Mouse (Mus musculus): Measurements from ENCODE around the gene Ntrk2. TPM values are rescaled to one million over a fixed set of nuclear protein-coding genes. Genes with fewer than 3 reads are reported as not detected.
A peak's percentile ranks its signal among the peaks of the same experiment; 100 is the strongest.
"Not testable (repeated sequence)": the region's sequence is repeated elsewhere in the genome, so short reads cannot be mapped to it uniquely, and the experiment has no call there.

The Ntrk2 gene
- polyA plus RNA-seq, 1 experiment from 2014 or later = 35.8 TPM

GRCm38 (mm10) chr13:59052188-59052587 is 245.8 kb downstream of the Ntrk2 start:
- Histone ChIP-seq H3K9ac (ENCODE audit: low read length) (no peak overlapping the region), H3K27ac (ENCODE audit: low read depth, low read length) (no peak overlapping the region), H3K9me3 (ENCODE audit: control insufficient read depth, low read length) (no peaks in the 10 kb centered on the region), H3K4me1 (ENCODE audit: control insufficient read depth, insufficient read depth, low read length) (no peaks in the 10 kb centered on the region), H3K27me3 (ENCODE audit: control insufficient read depth, insufficient read depth, low read length) (no peaks in the 10 kb centered on the region), H3K4me3 (ENCODE audit: low read depth, low read length) (no peak overlapping the region), H3K4me2 (no peak overlapping the region), H3K36me3 (ENCODE audit: control insufficient read depth, insufficient read depth, low read length) (no peaks in the 10 kb centered on the region)
- DNase-seq (ENCODE audit: low spot score, missing footprints) (no peak), ATAC-seq (ENCODE audit: low FRiP score) (no peak)
- 85% methylated on average over 4 of the region's 4 CpGs for WGBS

DNA sequence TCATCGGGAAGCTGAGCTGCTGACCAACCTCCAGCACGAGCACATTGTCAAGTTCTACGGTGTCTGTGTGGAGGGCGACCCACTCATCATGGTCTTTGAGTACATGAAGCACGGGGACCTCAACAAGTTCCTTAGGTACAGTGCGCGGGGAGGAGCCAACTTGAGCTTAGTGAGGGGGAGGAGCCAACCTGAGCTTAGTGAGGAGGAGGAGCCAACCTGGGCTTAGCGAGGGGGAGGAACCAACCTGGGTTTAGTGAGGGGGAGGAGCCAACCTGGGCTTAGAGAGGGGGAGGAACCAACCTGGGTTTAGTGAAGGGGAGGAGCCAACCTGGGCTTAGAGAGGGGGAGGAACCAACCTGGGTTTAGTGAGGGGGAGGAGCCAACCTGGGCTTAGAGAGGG is 248.0 kb downstream of the Ntrk2 start:
- ATAC-seq (ENCODE audit: low FRiP score); H3K9me3 ChIP-seq (ENCODE audit: control insufficient read depth, low read length): not testable (repeated sequence)
- 85% methylated on average over 8 of the region's 8 CpGs for WGBS

GRCm38 (mm10) chr13:59056859-59057258 is 250.5 kb downstream of the Ntrk2 start:
- DNase-seq (ENCODE audit: low spot score, missing footprints) = no peak
- no peaks in the 10 kb centered on the region for H3K4me1 ChIP-seq (ENCODE audit: control insufficient read depth, insufficient read depth, low read length)
- WGBS = 83% methylated on average over 4 of the region's 4 CpGs
- H3K4me2 ChIP-seq = no peak overlapping the region
- H3K9me3 ChIP-seq (ENCODE audit: control insufficient read depth, low read length) = no peaks in the 10 kb centered on the region
- no peak for ATAC-seq (ENCODE audit: low FRiP score)
- H3K9ac ChIP-seq (ENCODE audit: low read length) = no peak overlapping the region
- no peak overlapping the region for H3K4me3 ChIP-seq (ENCODE audit: low read depth, low read length)
- no peaks in the 10 kb centered on the region for H3K27me3 ChIP-seq (ENCODE audit: control insufficient read depth, insufficient read depth, low read length)
- H3K27ac ChIP-seq (ENCODE audit: low read depth, low read length) = no peak overlapping the region
- H3K36me3 ChIP-seq (ENCODE audit: control insufficient read depth, insufficient read depth, low read length) = no peaks in the 10 kb centered on the region

More for the DNA sequence above, 248.0 kb downstream of the Ntrk2 start:
- not testable (repeated sequence) for H3K27ac ChIP-seq (ENCODE audit: low read depth, low read length); H3K27me3 ChIP-seq (ENCODE audit: control insufficient read depth, insufficient read depth, low read length); H3K4me1 ChIP-seq (ENCODE audit: control insufficient read depth, insufficient read depth, low read length); H3K4me3 ChIP-seq (ENCODE audit: low read depth, low read length); DNase-seq (ENCODE audit: low spot score, missing footprints); H3K9ac ChIP-seq (ENCODE audit: low read length); H3K4me2 ChIP-seq; H3K36me3 ChIP-seq (ENCODE audit: control insufficient read depth, insufficient read depth, low read length)

- DNase-seq (ENCODE audit: low spot score, missing footprints) = no peak
Measured at GRCm38 (mm10) chr13:59057886-59058285, 251.5 kb downstream of the Ntrk2 start.

DNA sequence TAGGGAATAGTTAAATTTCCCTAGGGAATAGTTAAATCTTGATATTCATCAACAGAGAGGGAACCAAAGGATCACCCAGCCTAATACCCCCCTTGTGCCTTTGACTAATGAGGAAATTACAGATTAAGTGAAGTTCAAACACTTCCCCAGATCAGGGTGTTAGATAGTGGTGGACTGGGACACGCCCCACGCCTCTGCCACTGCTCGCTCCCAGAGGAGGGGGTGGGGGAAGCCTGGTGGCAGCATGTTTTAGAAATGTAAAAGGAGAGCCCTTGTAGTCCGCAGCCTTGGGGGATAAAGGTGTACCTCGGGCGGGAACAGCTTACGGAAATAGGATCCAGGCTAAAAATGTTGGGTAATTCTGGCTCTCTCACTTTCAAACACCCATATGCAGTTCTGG is 252.7 kb downstream of the Ntrk2 start:
- H3K9me3 ChIP-seq (ENCODE audit: control insufficient read depth, low read length) = no peaks in the 10 kb centered on the region
- H3K4me3 ChIP-seq (ENCODE audit: low read depth, low read length) = no peak overlapping the region
- no peaks in the 10 kb centered on the region for H3K36me3 ChIP-seq (ENCODE audit: control insufficient read depth, insufficient read depth, low read length)
- no peaks in the 10 kb centered on the region for H3K27me3 ChIP-seq (ENCODE audit: control insufficient read depth, insufficient read depth, low read length)
- WGBS = 38% methylated on average over 7 of the region's 7 CpGs
- no peak overlapping the region for H3K27ac ChIP-seq (ENCODE audit: low read depth, low read length)
- H3K4me2 ChIP-seq = no peak overlapping the region
- no peak for DNase-seq (ENCODE audit: low spot score, missing footprints)
- ATAC-seq (ENCODE audit: low FRiP score) = no peak
- no peaks in the 10 kb centered on the region for H3K4me1 ChIP-seq (ENCODE audit: control insufficient read depth, insufficient read depth, low read length)
- H3K9ac ChIP-seq (ENCODE audit: low read length) = no peak overlapping the region

More at GRCm38 (mm10) chr13:59057886-59058285, 251.5 kb downstream of the Ntrk2 start:
- Histone ChIP-seq H3K27ac (ENCODE audit: low read depth, low read length) (no peak overlapping the region), H3K4me2 (no peak overlapping the region), H3K9me3 (ENCODE audit: control insufficient read depth, low read length) (no peaks in the 10 kb centered on the region), H3K9ac (ENCODE audit: low read length) (no peak overlapping the region), H3K4me3 (ENCODE audit: low read depth, low read length) (no peak overlapping the region), H3K36me3 (ENCODE audit: control insufficient read depth, insufficient read depth, low read length) (no peaks in the 10 kb centered on the region), H3K27me3 (ENCODE audit: control insufficient read depth, insufficient read depth, low read length) (no peaks in the 10 kb centered on the region), H3K4me1 (ENCODE audit: control insufficient read depth, insufficient read depth, low read length) (no peaks in the 10 kb centered on the region)
- no peak for ATAC-seq (ENCODE audit: low FRiP score)
- 73% methylated on average over 1 of the region's 1 CpGs for WGBS

- ATAC-seq (ENCODE audit: low FRiP score) = no peak
- H3K36me3 ChIP-seq (ENCODE audit: control insufficient read depth, insufficient read depth, low read length) = no peaks in the 10 kb centered on the region
- 88% methylated on average over 3 of the region's 3 CpGs for WGBS
- H3K9ac ChIP-seq (ENCODE audit: low read length) = no peak overlapping the region
- no peak overlapping the region for H3K4me2 ChIP-seq
- no peak overlapping the region for H3K27ac ChIP-seq (ENCODE audit: low read depth, low read length)
- H3K27me3 ChIP-seq (ENCODE audit: control insufficient read depth, insufficient read depth, low read length) = no peaks in the 10 kb centered on the region
- no peak for DNase-seq (ENCODE audit: low spot score, missing footprints)
- H3K4me3 ChIP-seq (ENCODE audit: low read depth, low read length) = no peak overlapping the region
- no peaks in the 10 kb centered on the region for H3K4me1 ChIP-seq (ENCODE audit: control insufficient read depth, insufficient read depth, low read length)
- H3K9me3 ChIP-seq (ENCODE audit: control insufficient read depth, low read length) = no peaks in the 10 kb centered on the region
Measured at GRCm38 (mm10) chr13:59065677-59066076, 259.3 kb downstream of the Ntrk2 start.

DNA sequence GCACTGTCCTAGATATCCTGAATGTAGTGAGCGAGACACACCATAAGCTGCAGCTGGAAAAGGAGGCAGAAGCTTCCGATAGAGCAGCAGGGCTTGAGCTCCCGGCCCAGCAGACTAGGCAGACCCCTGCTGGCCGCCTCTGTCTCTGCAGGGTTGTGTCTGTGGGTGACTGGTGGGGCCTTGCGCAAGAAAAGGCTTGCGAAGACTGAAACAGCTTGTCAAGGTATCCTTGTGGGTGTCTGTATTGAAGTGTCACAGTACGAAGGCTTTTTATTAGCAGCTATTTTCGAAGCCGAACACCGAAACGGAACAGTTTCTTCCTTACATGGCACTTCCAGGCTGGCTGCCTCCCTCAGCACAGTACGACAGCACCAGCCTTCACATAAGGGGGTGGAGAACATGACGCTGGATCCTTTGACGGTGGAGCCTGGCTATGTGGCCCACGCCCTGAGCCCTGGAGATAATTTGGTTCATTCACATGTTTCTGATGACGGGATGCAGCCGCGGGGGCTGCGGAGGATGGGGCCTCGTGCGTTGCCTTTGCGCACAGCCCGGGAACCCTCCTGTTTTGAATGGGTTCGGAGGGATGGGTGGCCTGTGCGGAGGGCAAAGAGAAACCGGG is 267.4 kb downstream of the Ntrk2 start:
- no peak overlapping the region for H3K27ac ChIP-seq (ENCODE audit: low read depth, low read length)
- peak overlapping the region; percentile 6; the same call in 1 of the 2 replicates for H3K4me3 ChIP-seq (ENCODE audit: low read depth, low read length)
- 0 out of 2 replicates have a peak overlapping the region, but pooled peaks have one; percentile 16 for H3K4me2 ChIP-seq
- H3K4me1 ChIP-seq (ENCODE audit: control insufficient read depth, insufficient read depth, low read length) = peaks cover 5% of the 10 kb centered on the region; the same call in 1 of the 2 replicates
- no peaks in the 10 kb centered on the region for H3K9me3 ChIP-seq (ENCODE audit: control insufficient read depth, low read length)
- DNase-seq (ENCODE audit: low spot score, missing footprints) = peak; percentile 95
- H3K36me3 ChIP-seq (ENCODE audit: control insufficient read depth, insufficient read depth, low read length) = no peaks in the 10 kb centered on the region
- H3K27me3 ChIP-seq (ENCODE audit: control insufficient read depth, insufficient read depth, low read length) = peaks cover 4% of the 10 kb centered on the region
- peak; percentile 91 for ATAC-seq (ENCODE audit: low FRiP score)
- H3K9ac ChIP-seq (ENCODE audit: low read length) = peak overlapping the region; percentile 57; the same call in 1 of the 2 replicates
- WGBS = 24% methylated on average over 26 of the region's 26 CpGs

- Histone ChIP-seq H3K36me3 (ENCODE audit: control insufficient read depth, insufficient read depth, low read length) (no peaks in the 10 kb centered on the region), H3K27me3 (ENCODE audit: control insufficient read depth, insufficient read depth, low read length) (peaks cover 4% of the 10 kb centered on the region), H3K9me3 (ENCODE audit: control insufficient read depth, low read length) (no peaks in the 10 kb centered on the region), H3K4me1 (ENCODE audit: control insufficient read depth, insufficient read depth, low read length) (peaks cover 16% of the 10 kb centered on the region), H3K27ac (ENCODE audit: low read depth, low read length) (no peak overlapping the region), H3K4me3 (ENCODE audit: low read depth, low read length) (no peak overlapping the region), H3K4me2 (no peak overlapping the region), H3K9ac (ENCODE audit: low read length) (no peak overlapping the region)
- DNase-seq (ENCODE audit: low spot score, missing footprints) = no peak
- no peak for ATAC-seq (ENCODE audit: low FRiP score)
- 78% methylated on average over 4 of the region's 4 CpGs for WGBS
Measured at GRCm38 (mm10) chr13:59076489-59076888, 270.1 kb downstream of the Ntrk2 start.

GRCm38 (mm10) chr13:59079761-59080461 is 273.5 kb downstream of the Ntrk2 start:
- peak; percentile 91 for DNase-seq (ENCODE audit: low spot score, missing footprints)
- peak overlapping the region; percentile 74 for H3K27ac ChIP-seq (ENCODE audit: low read depth, low read length)
- H3K4me1 ChIP-seq (ENCODE audit: control insufficient read depth, insufficient read depth, low read length) = peaks cover 11% of the 10 kb centered on the region
- ATAC-seq (ENCODE audit: low FRiP score) = peak; percentile 93
- H3K36me3 ChIP-seq (ENCODE audit: control insufficient read depth, insufficient read depth, low read length) = no peaks in the 10 kb centered on the region
- 28% methylated on average over 7 of the region's 7 CpGs for WGBS
- no peaks in the 10 kb centered on the region for H3K9me3 ChIP-seq (ENCODE audit: control insufficient read depth, low read length)
- H3K4me2 ChIP-seq = no peak overlapping the region
- no peak overlapping the region for H3K4me3 ChIP-seq (ENCODE audit: low read depth, low read length)
- no peak overlapping the region for H3K9ac ChIP-seq (ENCODE audit: low read length)
- H3K27me3 ChIP-seq (ENCODE audit: control insufficient read depth, insufficient read depth, low read length) = no peaks in the 10 kb centered on the region; the same call in 1 of the 2 replicates
